Mouse (Mus musculus): ENCODE data around the gene Snapc3.

DNA sequence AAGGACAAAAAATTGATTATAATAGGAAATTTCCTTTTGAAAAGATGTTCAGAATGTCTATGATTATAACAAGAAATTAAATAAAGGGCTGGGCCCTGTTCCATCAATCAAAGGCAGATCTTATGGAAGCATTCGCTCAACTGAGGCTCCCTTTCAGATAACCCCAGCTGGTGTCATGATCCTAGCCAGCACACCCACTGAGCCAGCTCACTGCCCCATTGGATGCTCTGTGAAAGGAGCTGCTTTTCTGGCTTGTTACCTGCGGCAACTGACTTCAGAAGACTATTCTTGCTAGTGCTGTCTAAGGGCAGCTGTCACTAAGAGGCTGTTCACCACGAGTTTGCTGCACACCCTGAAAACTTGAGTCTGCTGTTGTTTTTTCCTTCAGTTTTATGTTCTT lies 25.6 kb upstream of the Snapc3 start:
- TF ChIP-seq POLR2A (IDR thresholded peaks at IDR 0.05; ENCODE audit: borderline replicate concordance, control insufficient read depth, low read depth, low read length) (no peak), CTCF (IDR thresholded peaks at IDR 0.05; ENCODE audit: control insufficient read depth, insufficient read depth, low read length) (no peak)

Measured in bone marrow, adult 2 months (tissue).